Comparison of ENCODE assay signal across 7 mouse cellular contexts in genomic region chr11:87852690-87853596, GRCm38 (mm10). TPM values are rescaled to one million over a fixed set of nuclear protein-coding genes. Genes with fewer than 3 reads are reported as not detected.
DNase-seq lines count a peak whose midpoint lies in the region; ATAC-seq and TF ChIP-seq lines count a peak whose summit lies in the region.

Mks1 (plus strand) TSS chr11:87853215.

- ATAC-seq in intestine, postnatal 0 days, result peak; percentile 91
- peak; percentile 92 for ATAC-seq in midbrain, embryonic 12.5 days (ENCODE audit: low FRiP score, low read depth)

- peak; percentile 85 for DNase-seq in adrenal gland, adult 8-10 months
- DNase-seq in embryo, embryonic 9.5 days (ENCODE audit: extremely low spot score), result peak; percentile 90
- no peak for DNase-seq in gonadal fat pad, adult 2 months (ENCODE audit: low read depth)
- peak; percentile 92 for DNase-seq in left cerebral cortex, postnatal 4 days

- peaks cover 15% of the 10 kb centered on the region for H3K36me3 ChIP-seq in intestine, postnatal 0 days (ENCODE audit: control insufficient read depth, insufficient read depth)
- H3K36me3 ChIP-seq in midbrain, embryonic 12.5 days, result peaks cover 11% of the 10 kb centered on the region
- peaks cover 8% of the 10 kb centered on the region; the same call in 1 of the 2 replicates for H3K36me3 ChIP-seq in small intestine, adult 2 months (ENCODE audit: control insufficient read depth, insufficient read depth, low read length)

- H3K4me1 ChIP-seq in intestine, postnatal 0 days (replicated peaks; ENCODE audit: control insufficient read depth, insufficient read depth, low read length), result 0 out of 2 replicates have a peak, but pooled peaks cover 3% of the 10 kb centered on the region
- H3K4me1 ChIP-seq in midbrain, embryonic 12.5 days, result peaks cover 11% of the 10 kb centered on the region
- H3K4me1 ChIP-seq in small intestine, adult 2 months (ENCODE audit: control insufficient read depth, insufficient read depth, insufficient read length, low read length), result peaks cover 7% of the 10 kb centered on the region; the same call in 1 of the 2 replicates

- peak within 1 kb of the TSS; percentile 28; the same call in 1 of the 2 replicates for H3K27ac ChIP-seq in intestine, postnatal 0 days (ENCODE audit: low read depth, low read length)
- peak within 1 kb of the TSS; percentile 56 for H3K27ac ChIP-seq in midbrain, embryonic 12.5 days (replicated peaks)
- no peak within 1 kb of the TSS for H3K27ac ChIP-seq in small intestine, adult 2 months (ENCODE audit: insufficient read depth, low read depth, low read length)

- intact Hi-C loops in left cerebral cortex, postnatal 4 days (cut with DNase I), result no loop called here

- TF ChIP-seq CTCF in intestine, postnatal 0 days (IDR thresholded peaks at IDR 0.05; ENCODE audit: low read depth), result no peak
- no peak for TF ChIP-seq CTCF in small intestine, adult 2 months (IDR thresholded peaks at IDR 0.05; ENCODE audit: extremely low read depth, insufficient read length, insufficient replicate concordance, low read depth, low read length)

- H3K27me3 ChIP-seq in intestine, postnatal 0 days (replicated peaks; ENCODE audit: control insufficient read depth, insufficient read depth, low read length), result no peaks in the 10 kb centered on the region
- H3K27me3 ChIP-seq in midbrain, embryonic 12.5 days, result no peaks in the 10 kb centered on the region
- H3K27me3 ChIP-seq in small intestine, adult 2 months (ENCODE audit: control insufficient read depth, insufficient read depth, low read length), result no peaks in the 10 kb centered on the region

- peak within 1 kb of the TSS; percentile 90 for H3K4me2 ChIP-seq in intestine, postnatal 0 days (replicated peaks; ENCODE audit: low read depth)
- H3K4me2 ChIP-seq in midbrain, embryonic 12.5 days (replicated peaks), result peak within 1 kb of the TSS; percentile 84

- TF ChIP-seq POLR2A in small intestine, adult 2 months (IDR thresholded peaks at IDR 0.05; ENCODE audit: low read depth, low read length), result peak; percentile 77

- peak within 1 kb of the TSS; percentile 70 for H3K4me3 ChIP-seq in intestine, postnatal 0 days (ENCODE audit: low read depth, low read length)
- peak within 1 kb of the TSS; percentile 66 for H3K4me3 ChIP-seq in midbrain, embryonic 12.5 days
- peak within 1 kb of the TSS; percentile 88 for H3K4me3 ChIP-seq in small intestine, adult 2 months (ENCODE audit: low read depth, low read length)

- WGBS in intestine, postnatal 0 days, result 3% methylated on average over 40 of the region's 40 CpGs
- 4% methylated on average over 40 of the region's 40 CpGs for WGBS in midbrain, embryonic 12.5 days
- WGBS in small intestine, adult 2 months, result 3% methylated on average over 40 of the region's 40 CpGs

- peak within 1 kb of the TSS; percentile 53; the same call in 1 of the 2 replicates for H3K9ac ChIP-seq in intestine, postnatal 0 days (ENCODE audit: low read depth, low read length)
- H3K9ac ChIP-seq in midbrain, embryonic 12.5 days (replicated peaks), result peak within 1 kb of the TSS; percentile 71

- H3K9me3 ChIP-seq in intestine, postnatal 0 days (ENCODE audit: control insufficient read depth), result no peaks in the 10 kb centered on the region
- no peaks in the 10 kb centered on the region for H3K9me3 ChIP-seq in midbrain, embryonic 12.5 days

RNA-seq across cellular contexts. Expression of gene Mks1, which starts in this region (rescaled TPM):
- total RNA-seq in adrenal gland, adult 8-10 months (2022), result 10 to 100 TPM; 11.0 to 23.7 (median 15.9) TPM
- 20.8 and 22.2 TPM in 2 replicates for polyA plus RNA-seq in gonadal fat pad, adult 2 months (2012; rRNA removed)
- polyA plus RNA-seq in intestine, postnatal 0 days (2015; fragmentation: Nextera tagmentation; extraction: Ambion mirVana), result 2.4 and 2.6 TPM in 2 replicates
- total RNA-seq in left cerebral cortex, postnatal 4 days (2021), result 1 to 10 TPM; 7.4 to 7.6 TPM
- 14.8 and 18.8 TPM in 2 replicates for polyA plus RNA-seq in midbrain, embryonic 12.5 days (2016; fragmentation: Nextera tagmentation; extraction: Ambion mirVana)
- 2.4 and 5.0 TPM in 2 replicates for polyA plus RNA-seq in small intestine, adult 2 months (2012; rRNA removed)
